Mouse (Mus musculus) T-cell, adult 2 months (primary cell): ENCODE measurements at regions not wholly inside any gene's neighbourhood (a gene's known extent, or its start where the extent isn't known, plus 50 kb on each side); places are given as distances from the start of the nearest gene placed in this dataset.

Experiments
- DNase-seq: peaks from one replicate; pipeline ENCODE4 v3.0.0; 2022; ENCODE audit warnings: low spot score

- DNase-seq, result no peak
These were observed 173.0 kb downstream of the Rab11fip4 start for GRCm38 (mm10) chr11:79764026-79764425.

GRCm38 (mm10) chr11:79762654-79763053 lies 171.6 kb downstream of the Rab11fip4 start:
- no peak for DNase-seq

GRCm38 (mm10) chr11:79762027-79762426 lies 171.0 kb downstream of the Rab11fip4 start:
- DNase-seq, result no peak

GRCm38 (mm10) chr11:79760533-79760932 lies 169.5 kb downstream of the Rab11fip4 start:
- no peak for DNase-seq

- DNase-seq, result no peak
These were observed 167.3 kb downstream of the Rab11fip4 start for GRCm38 (mm10) chr11:79758281-79758680.

GRCm38 (mm10) chr11:79757513-79758071 lies 166.6 kb downstream of the Rab11fip4 start:
- DNase-seq, result no peak

- no peak for DNase-seq
These were observed 165.4 kb downstream of the Rab11fip4 start for GRCm38 (mm10) chr11:79756305-79756846.

GRCm38 (mm10) chr11:79753491-79753890 lies 162.5 kb downstream of the Rab11fip4 start:
- no peak for DNase-seq

GRCm38 (mm10) chr11:79752717-79753480 lies 161.9 kb downstream of the Rab11fip4 start:
- DNase-seq, result no peak

- DNase-seq, result no peak
These were observed 161.0 kb downstream of the Rab11fip4 start for GRCm38 (mm10) chr11:79751751-79752716.

- no peak for DNase-seq
These were observed 159.9 kb downstream of the Rab11fip4 start for GRCm38 (mm10) chr11:79750943-79751342.

GRCm38 (mm10) chr11:79749755-79750434 lies 158.9 kb downstream of the Rab11fip4 start:
- DNase-seq, result no peak

GRCm38 (mm10) chr11:79749141-79749540 lies 158.1 kb downstream of the Rab11fip4 start:
- no peak for DNase-seq

- DNase-seq, result no peak
These were observed 157.7 kb downstream of the Rab11fip4 start for GRCm38 (mm10) chr11:79748606-79749125.

- DNase-seq, result no peak
These were observed 156.8 kb downstream of the Rab11fip4 start for GRCm38 (mm10) chr11:79747801-79748200.
